Mouse (Mus musculus) cerebellum, postnatal 14 days (tissue): ENCODE data around the gene Larp7.

ENCODE experiments used
- DNase-seq, 2 experiments: peaks; one replicate each; pipeline ENCODE4 v3.0.0; 2021; ENCODE audit warnings: mixed read lengths in 2 of 2

The Larp7 gene

GRCm38 (mm10) chr3:127511786-127512746 is 41.1 kb downstream of the Larp7 start:
- DNase-seq: no peak

GRCm38 (mm10) chr3:127507878-127508783 is 45.0 kb downstream of the Larp7 start:
- no peak for DNase-seq

GRCm38 (mm10) chr3:127498742-127499400 is 54.3 kb downstream of the Larp7 start, which contains the start of gene Ank2:
Gene Ank2 (minus strand): TSS chr3:127499350.
- DNase-seq: peak; percentile 54 to 55

GRCm38 (mm10) chr3:127498197-127498741 is 54.9 kb downstream of the Larp7 start:
- DNase-seq: peak; percentile 22 to 24

- DNase-seq: no peak
Observed at GRCm38 (mm10) chr3:127492663-127493062, 60.5 kb downstream of the Larp7 start.

- peak; percentile 6 to 9 for DNase-seq
Observed at GRCm38 (mm10) chr3:127487302-127487701, 65.8 kb downstream of the Larp7 start.
